Mouse (Mus musculus) kidney, adult 8-10 months (tissue): Measurements from ENCODE around the gene Hif1an.

ENCODE experiments used
- DNase-seq, 2 experiments: peaks; one replicate each; pipeline ENCODE4 v3.0.0; 2022

Hif1an gene

DNA sequence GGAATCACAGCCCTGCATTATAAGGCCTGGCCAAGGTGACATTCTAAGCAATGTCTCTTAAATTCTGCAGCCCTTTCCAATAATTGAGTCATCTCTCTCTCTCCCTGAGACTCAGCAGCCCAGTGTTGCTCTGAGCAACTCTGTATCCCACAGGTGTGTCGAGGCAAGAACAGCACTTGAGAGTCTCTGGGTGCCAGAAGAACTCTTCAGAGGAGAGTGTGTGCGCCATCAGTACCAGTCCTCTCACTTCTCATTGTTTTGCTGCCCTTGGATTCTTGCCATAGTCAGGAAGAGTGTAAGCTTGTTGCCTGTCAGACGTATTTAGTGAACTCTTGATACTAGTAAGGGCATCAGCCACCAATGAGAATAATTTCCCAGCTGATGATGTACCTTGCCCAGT is 5.1 kb downstream of the Hif1an start:
- DNase-seq: peak in 1 of 2 experiments; percentile 35

DNA sequence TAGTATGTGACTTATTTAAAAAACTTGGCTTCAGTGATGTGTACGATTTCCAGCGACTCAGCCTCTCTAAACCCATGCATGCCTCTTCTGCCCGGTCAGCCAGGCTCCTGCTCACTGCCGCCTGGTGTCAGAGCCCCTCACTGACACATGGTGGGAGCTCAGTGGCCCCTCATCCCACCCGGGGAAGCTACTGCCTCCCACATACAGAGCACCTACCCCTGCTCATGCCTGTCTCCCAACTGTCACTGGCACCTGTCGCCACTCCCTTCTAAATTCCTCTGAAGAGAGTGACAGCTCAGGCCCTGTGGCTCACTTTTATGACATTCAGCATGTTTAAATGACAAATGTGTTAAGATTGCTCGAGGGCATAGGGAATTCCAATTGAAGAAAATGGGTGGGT is 13.6 kb downstream of the Hif1an start:
- DNase-seq: no peak

GRCm38 (mm10) chr19:44578038-44578437 is 15.4 kb downstream of the Hif1an start:
- DNase-seq: no peak

- no peak for DNase-seq
Measured at GRCm38 (mm10) chr19:44582103-44582502, 19.5 kb downstream of the Hif1an start.

GRCm38 (mm10) chr19:44582638-44583309 is 20.1 kb downstream of the Hif1an start:
- DNase-seq: peak; percentile 85 to 95

GRCm38 (mm10) chr19:44588036-44588435 is 25.4 kb downstream of the Hif1an start:
- DNase-seq: no peak

DNA sequence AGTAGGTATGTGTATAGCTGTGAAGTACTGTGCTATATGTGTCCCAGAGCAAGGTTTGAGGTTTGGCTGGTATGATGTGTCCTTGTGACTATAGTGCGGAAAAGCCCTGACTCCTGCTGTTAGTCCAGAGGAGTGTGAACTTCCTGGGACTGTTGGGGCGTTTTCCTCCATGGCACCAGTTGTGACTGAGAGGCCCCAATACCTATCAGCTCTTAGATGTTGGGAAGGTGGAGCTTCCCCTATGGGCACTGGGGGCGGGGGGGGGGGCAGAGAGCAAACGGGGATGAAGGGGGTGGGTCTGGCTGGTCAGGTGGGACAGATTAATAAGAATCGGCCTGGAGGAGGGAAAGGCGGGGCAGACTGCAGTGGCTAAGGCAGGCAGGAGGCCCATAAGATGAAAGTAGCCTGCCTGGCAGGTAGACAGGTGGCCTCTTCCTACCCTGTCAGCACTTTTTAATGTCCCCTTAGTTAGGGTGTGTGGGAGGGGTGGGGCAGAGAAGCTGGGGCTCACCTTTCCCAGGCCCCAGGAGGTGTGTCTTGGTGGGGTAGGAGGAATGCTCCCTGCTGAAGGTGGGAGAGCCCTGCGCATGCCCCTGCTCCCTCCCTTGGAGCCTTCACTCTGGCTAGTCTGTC is 27.1 kb downstream of the Hif1an start:
- DNase-seq: no peak

DNA sequence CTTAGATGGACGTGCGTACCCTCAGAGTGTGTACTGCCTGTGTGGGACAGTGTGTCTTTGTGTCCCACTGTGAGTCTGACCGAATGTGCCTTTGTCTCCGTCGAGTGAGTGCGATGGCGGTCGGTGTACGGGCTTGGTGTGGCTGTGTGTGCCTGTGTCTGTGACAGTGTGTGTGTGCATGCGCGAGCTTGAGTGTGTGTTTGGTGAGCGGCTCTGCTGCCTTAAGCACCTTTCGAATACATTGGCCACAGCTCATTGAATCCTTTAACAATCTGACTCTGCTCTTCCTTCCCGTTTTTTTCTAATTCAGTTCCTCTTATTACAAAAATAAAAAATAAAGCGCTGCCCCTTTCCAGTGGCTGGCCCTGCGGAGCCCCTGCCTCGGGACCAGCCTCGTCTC is 28.3 kb downstream of the Hif1an start:
- DNase-seq: no peak

GRCm38 (mm10) chr19:44591638-44592037 is 29.0 kb downstream of the Hif1an start:
- DNase-seq: no peak

- DNase-seq: no peak
Measured at GRCm38 (mm10) chr19:44594180-44594579, 31.5 kb downstream of the Hif1an start.

- no peak for DNase-seq
Measured at GRCm38 (mm10) chr19:44618166-44618565, 55.5 kb downstream of the Hif1an start.
